Mouse (Mus musculus): ENCODE data around the gene Grin3b. TPM values are rescaled to one million over a fixed set of nuclear protein-coding genes. Genes with fewer than 3 reads are reported as not detected.

Grin3b gene
- polyA plus RNA-seq (2012; rRNA removed), result 0.26 and 0.77 TPM in 2 replicates

GRCm38 (mm10) chr10:79970415-79971182 is at the start of gene Grin3b:
Grin3b (plus strand) TSS chr10:79970715.

GRCm38 (mm10) chr10:79920958-79921535 is 49.5 kb upstream of the Grin3b start, which contains the start of gene R3hdm4:
R3hdm4 (minus strand) TSS chr10:79921208.

GRCm38 (mm10) chr10:79926491-79927323 is 43.8 kb upstream of the Grin3b start, which contains the start of gene Arid3a:
Arid3a (plus strand) TSS chr10:79927043.

GRCm38 (mm10) chr10:79959847-79960601 is 10.5 kb upstream of the Grin3b start, which contains the start of gene Wdr18:
Wdr18 (plus strand) TSS chr10:79960152.

GRCm38 (mm10) chr10:79984195-79984816 is 13.8 kb downstream of the Grin3b start, which contains the start of gene Tmem259:
Tmem259 (minus strand) TSS chr10:79984330.

GRCm38 (mm10) chr10:79988506-79989271 is 18.2 kb downstream of the Grin3b start, which contains the start of gene Cnn2:
Cnn2 (plus strand) TSS chr10:79988584.

GRCm38 (mm10) chr10:79996272-79997033 is 25.9 kb downstream of the Grin3b start, which contains the start of gene Abca7:
Abca7 (plus strand) TSS chr10:79996494.

GRCm38 (mm10) chr10:80016511-80016910 is 46.0 kb downstream of the Grin3b start, which contains the start of gene Arhgap45:
Arhgap45 (plus strand) TSS chr10:80016653.

Other genes starting within 250 kb of the Grin3b start
- gene Polrmt, start 224.1 kb upstream of the Grin3b start, polyA plus RNA-seq (2012; rRNA removed), result 87.5 and 91.0 TPM in 2 replicates
- 0.14 TPM in 1 of 2 replicates, not detected in the other for gene Fgf22, start 215.6 kb upstream of the Grin3b start, polyA plus RNA-seq (2012; rRNA removed)
- 308 and 375 TPM in 2 replicates for gene Rnf126, start 203.8 kb upstream of the Grin3b start, polyA plus RNA-seq (2012; rRNA removed)
- gene Fstl3, start 193.4 kb upstream of the Grin3b start, polyA plus RNA-seq (2012; rRNA removed), result 44.1 and 45.1 TPM in 2 replicates
- gene Prss57, start 179.8 kb upstream of the Grin3b start, polyA plus RNA-seq (2012; rRNA removed), result 0.20 and 0.37 TPM in 2 replicates
- gene Palm, start 177.1 kb upstream of the Grin3b start, polyA plus RNA-seq (2012; rRNA removed), result 90.7 and 101 TPM in 2 replicates
- gene Misp, start 149.7 kb upstream of the Grin3b start, polyA plus RNA-seq (2012; rRNA removed), result 5.1 and 6.2 TPM in 2 replicates
- 420 and 461 TPM in 2 replicates for gene Ptbp1, start 116.3 kb upstream of the Grin3b start, polyA plus RNA-seq (2012; rRNA removed)
- gene Prtn3, start 96.2 kb upstream of the Grin3b start, polyA plus RNA-seq (2012; rRNA removed), result 9.7 and 11.8 TPM in 2 replicates
- gene Plppr3, start 96.1 kb upstream of the Grin3b start, polyA plus RNA-seq (2012; rRNA removed), result 55.3 and 72.1 TPM in 2 replicates
- gene Elane, start 84.5 kb upstream of the Grin3b start, polyA plus RNA-seq (2012; rRNA removed), result 0.20 and 1.7 TPM in 2 replicates
- 3,404 and 4,096 TPM in 2 replicates for gene Cfd, start 79.9 kb upstream of the Grin3b start, polyA plus RNA-seq (2012; rRNA removed)
- 147 and 148 TPM in 2 replicates for gene Med16, start 61.8 kb upstream of the Grin3b start, polyA plus RNA-seq (2012; rRNA removed)
- gene Gm26602, start 59.9 kb upstream of the Grin3b start, polyA plus RNA-seq (2012; rRNA removed), result not detected in 2 replicates
- 11.7 and 14.4 TPM in 2 replicates for gene Kiss1r, start 53.7 kb upstream of the Grin3b start, polyA plus RNA-seq (2012; rRNA removed)
- 253 and 262 TPM in 2 replicates for gene R3hdm4, start 49.5 kb upstream of the Grin3b start, polyA plus RNA-seq (2012; rRNA removed)
- 12.3 and 12.7 TPM in 2 replicates for gene Arid3a, start 43.7 kb upstream of the Grin3b start, polyA plus RNA-seq (2012; rRNA removed)
- gene Wdr18, start 10.6 kb upstream of the Grin3b start, polyA plus RNA-seq (2012; rRNA removed), result 93.7 and 94.3 TPM in 2 replicates
- gene Tmem259, start 13.6 kb downstream of the Grin3b start, polyA plus RNA-seq (2012; rRNA removed), result 471 and 485 TPM in 2 replicates
- 287 and 331 TPM in 2 replicates for gene Cnn2, start 17.9 kb downstream of the Grin3b start, polyA plus RNA-seq (2012; rRNA removed)
- gene Abca7, start 25.8 kb downstream of the Grin3b start, polyA plus RNA-seq (2012; rRNA removed), result 20.1 and 25.5 TPM in 2 replicates
- 23.1 and 27.9 TPM in 2 replicates for gene Arhgap45, start 45.9 kb downstream of the Grin3b start, polyA plus RNA-seq (2012; rRNA removed)
- gene Polr2e, start 69.1 kb downstream of the Grin3b start, polyA plus RNA-seq (2012; rRNA removed), result 406 and 421 TPM in 2 replicates
- gene Gpx4, start 76.5 kb downstream of the Grin3b start, polyA plus RNA-seq (2012; rRNA removed), result 613 and 620 TPM in 2 replicates
- 85.9 and 89.3 TPM in 2 replicates for gene Sbno2, start 134.9 kb downstream of the Grin3b start, polyA plus RNA-seq (2012; rRNA removed)
- 186 and 203 TPM in 2 replicates for gene Stk11, start 145.1 kb downstream of the Grin3b start, polyA plus RNA-seq (2012; rRNA removed)
- 1,675 and 3,137 TPM in 2 replicates for gene Atp5d, start 167.9 kb downstream of the Grin3b start, polyA plus RNA-seq (2012; rRNA removed)
- gene Cbarp, start 170.1 kb downstream of the Grin3b start, polyA plus RNA-seq (2012; rRNA removed), result 58.9 and 61.5 TPM in 2 replicates
- 221 and 248 TPM in 2 replicates for gene Midn, start 177.6 kb downstream of the Grin3b start, polyA plus RNA-seq (2012; rRNA removed)
- gene Cirbp, start 195.3 kb downstream of the Grin3b start, polyA plus RNA-seq (2012; rRNA removed), result 166 and 186 TPM in 2 replicates
- gene 1600002K03Rik, start 202.2 kb downstream of the Grin3b start, polyA plus RNA-seq (2012; rRNA removed), result 11.6 and 15.0 TPM in 2 replicates
- gene Efna2, start 208.8 kb downstream of the Grin3b start, polyA plus RNA-seq (2012; rRNA removed), result 24.1 and 27.6 TPM in 2 replicates